Mouse (Mus musculus) cerebellum, adult 11 months (tissue): ENCODE data around the gene Sebox.

Experiments used
- DNase-seq: peaks from one replicate; pipeline ENCODE4 v3.0.0; 2022

Gene Sebox

DNA sequence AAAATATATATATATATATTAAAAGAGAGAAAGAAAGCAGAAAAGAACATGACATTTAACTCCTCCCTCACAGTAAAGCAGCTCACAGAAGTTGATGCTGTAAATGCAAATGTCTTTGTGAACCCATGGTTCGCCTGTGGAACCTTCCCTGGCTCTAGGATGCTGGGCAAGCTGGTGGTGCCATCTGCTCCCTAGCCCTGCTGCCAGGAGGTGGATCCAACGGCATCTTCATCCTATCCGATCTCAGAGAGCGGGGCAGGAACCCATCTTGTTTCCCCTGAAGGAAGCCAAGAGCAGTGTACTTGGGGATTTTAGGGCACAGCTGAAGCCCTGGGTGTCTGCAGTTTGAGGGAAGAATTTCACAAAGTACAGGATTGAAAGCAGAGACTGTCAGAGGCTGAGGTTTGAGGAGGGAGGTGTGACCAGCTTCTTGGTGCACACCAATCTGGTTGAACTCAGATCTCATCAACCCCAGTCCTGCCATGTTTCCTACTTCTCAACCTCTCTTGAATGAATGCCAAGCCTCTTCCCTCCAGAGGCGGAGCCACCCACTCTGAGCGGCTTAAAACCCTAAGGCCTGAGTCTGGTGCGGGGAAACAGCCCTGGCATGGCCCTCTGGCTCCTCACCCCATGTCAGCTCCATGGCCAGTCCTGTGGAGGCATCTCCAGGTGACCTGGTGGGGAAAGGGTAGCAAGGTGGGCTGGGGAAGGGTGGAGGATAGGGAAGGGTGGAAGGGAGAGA lies at the start of gene Sebox:
TSS of gene Sebox (plus strand) at position 539 of the 742 bp plus-strand sequence.
- DNase-seq = peak; percentile 87

- DNase-seq = peak; percentile 37
Observed at GRCm38 (mm10) chr11:78453675-78454074, 49.6 kb upstream of the Sebox start.

DNA sequence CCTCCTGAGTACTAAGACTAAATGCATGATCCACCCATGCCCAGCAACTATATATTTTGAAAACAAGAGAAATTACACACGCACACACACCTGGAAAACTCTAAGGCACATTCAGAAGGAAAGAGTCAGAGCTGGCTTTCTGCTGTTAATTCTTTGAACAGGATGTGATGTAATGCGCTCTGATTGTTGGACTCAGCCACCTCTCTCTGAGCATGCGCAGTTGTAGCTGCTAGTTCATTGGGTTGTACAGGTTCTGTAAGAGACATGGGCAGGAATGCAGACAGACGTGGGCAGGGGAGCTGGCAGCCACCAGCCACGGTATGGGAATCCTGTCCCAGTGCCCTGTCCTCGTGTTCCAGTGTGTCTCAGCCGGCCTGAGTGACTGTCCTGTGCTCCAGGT lies 49.0 kb upstream of the Sebox start:
- no peak for DNase-seq

GRCm38 (mm10) chr11:78455308-78455707 lies 47.9 kb upstream of the Sebox start:
- no peak for DNase-seq

DNA sequence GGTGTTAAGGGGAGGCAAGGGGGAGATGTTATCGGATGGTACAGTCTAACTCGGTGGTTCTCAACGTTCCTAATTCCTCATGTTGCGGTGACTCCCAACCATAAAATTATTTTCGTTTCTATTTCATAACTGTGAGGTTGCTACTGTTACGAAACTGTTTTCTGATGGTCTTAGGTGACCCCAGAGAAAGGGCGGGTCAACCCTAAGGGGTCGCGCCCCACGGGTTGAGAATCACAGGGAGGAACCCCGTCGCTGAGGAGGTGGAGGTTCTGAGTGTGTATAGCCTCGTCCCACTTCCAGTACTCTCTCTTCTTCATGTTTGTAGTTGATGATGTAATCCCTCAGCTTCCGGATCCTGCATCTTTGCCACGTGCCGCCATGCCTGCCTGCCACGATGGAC lies 44.5 kb upstream of the Sebox start:
- no peak for DNase-seq

- DNase-seq = no peak
Observed at GRCm38 (mm10) chr11:78461894-78462293, 41.4 kb upstream of the Sebox start.

- no peak for DNase-seq
Observed at GRCm38 (mm10) chr11:78462669-78463068, 40.6 kb upstream of the Sebox start.

DNA sequence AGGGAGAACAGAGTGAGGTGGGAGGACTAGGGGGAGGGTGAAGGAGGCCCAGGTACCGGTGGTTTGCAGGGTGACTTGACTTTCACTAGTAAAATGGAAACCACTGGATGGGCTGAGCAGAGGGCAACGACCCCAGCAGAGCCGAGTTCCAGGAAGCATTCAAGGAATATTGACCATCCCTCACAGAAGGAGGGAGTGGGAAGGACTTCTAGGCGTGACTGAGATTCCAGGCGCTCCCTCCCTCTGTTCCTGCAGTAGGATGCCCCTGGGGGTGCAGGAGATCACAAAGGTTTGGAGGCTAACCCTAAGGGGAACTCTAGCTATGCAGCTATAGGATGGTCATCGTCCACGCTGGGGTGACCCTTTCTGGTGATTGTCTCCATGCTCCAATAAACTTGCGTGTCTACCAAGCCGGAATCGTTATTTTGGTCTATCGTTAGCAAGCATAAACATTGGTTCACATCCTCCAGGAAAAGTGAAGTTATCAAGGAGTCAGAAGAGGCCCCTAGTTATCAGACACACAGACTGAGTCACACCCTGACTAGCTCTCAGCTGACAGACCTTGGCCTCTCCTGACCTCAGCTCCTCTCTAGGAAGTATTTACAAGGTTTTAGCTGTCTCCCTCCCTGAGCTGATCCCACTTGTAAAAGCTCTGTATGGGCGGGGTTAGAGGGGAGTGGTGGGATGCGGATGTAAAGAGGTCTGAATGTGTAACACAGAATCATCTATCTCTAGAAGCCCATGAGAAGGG lies 39.8 kb upstream of the Sebox start:
- no peak for DNase-seq

- DNase-seq = no peak
Observed at GRCm38 (mm10) chr11:78465116-78465515, 38.1 kb upstream of the Sebox start.

DNA sequence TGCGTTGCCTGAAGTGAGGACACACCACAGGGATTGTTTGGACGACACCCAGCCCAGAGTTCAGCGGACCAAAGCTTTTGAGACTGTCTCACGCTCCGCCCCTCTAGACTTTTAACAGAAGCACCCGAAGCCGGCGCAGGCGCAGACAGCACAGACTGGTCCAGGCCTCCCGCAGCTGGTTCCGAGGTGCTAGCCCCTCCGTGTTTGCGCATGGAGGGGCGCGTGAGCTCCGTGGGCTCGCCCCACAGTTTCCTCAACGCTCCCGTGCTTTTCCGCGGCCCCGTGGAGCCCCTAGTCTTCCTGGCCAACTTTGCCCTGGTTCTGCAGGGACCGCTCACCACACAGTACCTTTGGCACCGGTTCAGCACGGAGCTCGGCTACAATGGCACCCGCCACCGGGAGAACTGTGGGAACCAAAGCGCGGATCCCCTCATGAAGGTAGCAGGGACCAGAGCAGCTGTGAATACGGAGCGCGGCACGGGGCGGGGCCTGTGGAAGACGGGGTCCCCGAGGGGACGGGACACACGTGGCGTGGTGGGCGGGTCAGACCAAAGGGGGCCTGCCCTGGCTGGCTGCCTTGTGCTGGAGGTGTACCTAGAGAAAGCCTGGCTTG lies 37.6 kb upstream of the Sebox start, which contains the start of gene Slc46a1:
TSS of gene Slc46a1 (plus strand) at position 130 of the 613 bp plus-strand sequence.
- DNase-seq = peak; percentile 46

DNA sequence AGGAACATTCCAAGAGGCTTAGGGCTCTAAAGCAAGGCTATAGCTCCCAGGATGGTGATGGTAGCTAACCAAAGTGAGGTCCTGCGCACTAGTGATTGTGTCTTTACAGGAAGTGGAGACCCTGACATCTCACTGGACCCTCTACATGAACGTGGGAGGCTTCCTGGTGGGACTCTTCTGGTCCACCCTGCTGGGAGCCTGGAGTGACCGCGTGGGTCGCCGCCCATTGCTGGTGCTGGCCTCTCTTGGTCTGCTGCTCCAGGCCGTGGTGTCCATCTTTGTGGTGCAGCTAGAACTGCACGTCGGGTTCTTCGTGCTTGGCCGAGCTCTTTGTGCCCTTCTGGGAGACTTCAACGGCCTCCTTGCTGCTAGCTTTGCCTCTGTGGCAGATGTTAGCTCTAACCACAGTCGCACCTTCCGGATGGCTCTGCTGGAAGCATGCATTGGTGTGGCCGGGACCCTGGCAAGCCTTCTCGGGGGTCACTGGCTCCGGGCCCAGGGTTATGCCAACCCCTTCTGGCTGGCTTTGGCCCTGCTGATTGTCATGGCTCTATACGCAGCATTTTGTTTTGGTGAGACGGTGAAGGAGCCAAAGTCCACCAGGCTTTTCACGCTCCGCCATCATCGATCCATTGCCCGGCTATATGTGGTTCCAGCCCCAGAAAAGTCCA lies 36.9 kb upstream of the Sebox start:
- DNase-seq = no peak

GRCm38 (mm10) chr11:78467515-78467914 lies 35.7 kb upstream of the Sebox start:
- DNase-seq = no peak

DNA sequence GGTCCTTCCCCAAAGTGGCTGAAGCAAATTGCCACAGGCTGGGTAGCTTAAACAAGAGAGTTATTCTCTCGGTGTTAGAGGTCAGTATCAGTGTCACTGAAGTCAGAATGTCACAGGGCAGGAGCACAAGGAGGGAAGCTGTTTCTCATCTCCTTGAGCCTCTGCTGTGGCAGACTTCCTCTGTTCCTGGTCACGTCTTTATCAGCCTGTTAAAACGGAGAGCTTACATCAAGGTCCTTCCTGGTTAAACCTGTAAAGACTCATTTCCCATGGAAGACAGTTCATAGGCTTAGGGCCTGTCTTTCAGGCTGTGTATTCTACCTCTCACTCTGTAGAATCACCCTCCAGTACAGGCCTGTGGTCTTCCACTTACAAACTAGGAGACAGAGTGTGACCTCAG lies 35.3 kb upstream of the Sebox start:
- no peak for DNase-seq

DNA sequence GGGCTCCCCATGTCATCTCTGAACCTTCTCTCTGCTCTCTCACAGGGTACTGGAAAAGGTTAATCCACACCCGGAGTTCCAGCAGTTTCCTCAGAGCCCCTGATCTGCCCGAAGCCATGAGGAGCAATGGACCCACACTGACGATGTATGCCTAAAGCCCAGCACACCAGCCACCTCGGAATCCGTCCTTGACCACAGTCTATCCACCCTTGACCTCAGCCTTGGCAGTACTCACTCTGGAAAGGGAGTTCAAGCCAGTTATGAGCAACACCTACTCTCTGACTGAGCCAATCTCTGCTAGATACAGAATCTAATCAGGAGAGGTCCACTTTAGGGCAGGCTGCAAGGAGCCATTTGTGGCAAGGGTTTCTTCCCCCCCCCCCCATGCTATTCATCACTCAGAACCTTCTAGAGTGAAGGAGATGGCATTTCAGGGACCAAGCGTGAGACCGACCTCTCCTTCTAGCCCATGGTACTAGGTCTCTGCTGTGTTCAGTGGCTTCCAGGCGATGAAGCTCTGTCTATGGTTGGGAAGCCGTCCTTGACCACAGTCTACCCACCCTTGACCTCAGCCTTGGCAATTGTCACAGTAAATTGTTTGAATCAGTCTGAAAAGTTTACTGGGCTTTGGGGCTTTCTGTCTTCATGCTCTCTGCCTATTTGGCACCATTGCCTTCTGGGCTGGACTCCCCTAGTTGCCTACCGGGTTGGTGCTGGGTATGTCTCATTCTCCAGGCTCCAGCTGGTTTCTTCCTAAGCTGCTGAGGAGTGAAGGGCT lies 31.7 kb upstream of the Sebox start:
- no peak for DNase-seq

DNA sequence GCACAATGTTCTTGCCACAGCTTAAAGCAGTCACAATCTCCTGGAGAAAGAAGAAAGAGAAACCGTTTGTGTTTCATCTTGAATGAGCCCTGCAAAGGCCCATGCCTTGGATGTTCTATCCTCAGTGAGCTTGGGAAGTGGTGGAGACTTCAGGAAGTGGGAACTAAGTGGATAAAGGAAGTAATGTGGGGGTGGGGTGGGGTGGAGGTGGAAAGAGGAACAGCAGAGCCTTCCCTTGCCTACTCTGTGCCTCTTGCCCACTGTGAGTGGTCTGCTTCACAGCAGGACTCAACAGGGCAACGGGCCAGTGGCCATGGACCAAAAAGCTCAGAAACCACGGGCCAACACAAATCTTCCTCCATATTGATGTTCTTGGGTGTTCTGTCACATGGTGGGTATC lies 28.0 kb upstream of the Sebox start:
- no peak for DNase-seq

- DNase-seq = no peak
Observed at GRCm38 (mm10) chr11:78483639-78484038, 19.6 kb upstream of the Sebox start.

GRCm38 (mm10) chr11:78488168-78488567 lies 15.1 kb upstream of the Sebox start:
- DNase-seq = peak; percentile 76

DNA sequence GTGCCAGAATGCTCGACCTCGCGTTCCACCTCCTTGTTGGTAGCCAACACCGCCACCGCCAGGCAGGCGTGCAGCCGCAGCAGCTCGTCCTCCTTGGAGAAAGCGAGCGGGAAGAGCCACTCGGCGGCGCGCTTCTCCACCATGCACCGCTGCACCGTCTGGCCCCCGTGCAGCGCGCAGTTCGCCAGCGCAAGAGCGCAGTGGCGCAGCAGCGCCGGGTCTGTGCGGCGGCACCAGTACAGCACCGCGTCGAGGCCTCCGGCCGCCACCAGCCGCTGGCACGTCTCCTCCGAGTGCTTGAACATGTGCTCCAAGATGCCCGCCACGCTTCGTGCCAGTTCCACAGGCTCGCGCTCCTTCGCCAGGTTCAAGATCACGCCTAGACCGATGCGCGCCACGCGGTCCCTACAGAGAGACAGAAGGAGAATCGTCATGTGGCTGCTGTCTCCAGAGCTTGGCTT lies 12.4 kb upstream of the Sebox start:
- DNase-seq = peak; percentile 66

DNA sequence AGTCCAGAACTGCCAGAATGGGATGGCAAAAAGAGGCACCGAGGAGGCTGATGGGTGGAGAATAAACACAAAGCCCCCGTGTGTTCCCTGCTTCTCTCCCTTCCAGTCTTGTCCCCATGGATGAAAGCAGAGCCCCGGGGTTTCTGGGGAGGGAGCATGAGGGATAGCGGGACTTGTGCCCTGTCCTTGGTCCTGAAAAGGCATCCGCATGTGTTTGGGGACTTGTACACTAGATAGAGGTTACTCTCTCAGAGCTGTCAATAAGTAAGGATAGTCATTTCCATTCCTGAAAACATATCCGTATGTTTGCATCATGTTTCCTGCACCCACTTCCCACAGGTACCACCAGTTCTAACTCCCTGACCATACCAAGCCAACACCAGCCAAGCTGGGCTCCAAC lies 7.3 kb upstream of the Sebox start:
- no peak for DNase-seq

DNA sequence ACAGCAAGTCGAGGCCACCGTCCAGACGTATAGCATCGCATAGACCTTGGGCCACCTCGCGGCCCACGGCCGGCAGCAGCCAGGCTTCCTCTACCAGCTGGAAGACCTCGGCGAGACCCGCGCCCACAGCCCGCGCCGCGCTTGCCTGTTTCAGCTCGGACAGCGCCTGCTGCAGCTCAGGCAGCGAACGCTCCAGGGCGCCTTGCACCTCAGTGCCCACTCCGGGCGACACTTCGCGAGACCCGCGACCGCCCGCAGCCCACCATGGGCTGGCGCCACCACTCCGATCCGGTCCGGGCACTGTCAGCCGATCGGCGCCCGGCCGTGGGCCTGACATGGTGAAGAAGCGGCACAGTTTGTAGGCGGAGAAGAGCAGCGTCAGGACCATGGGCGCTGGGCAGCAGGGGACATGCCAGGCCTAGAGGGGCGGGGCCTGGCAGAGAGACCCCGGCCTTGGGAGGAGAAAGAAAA lies 6.1 kb upstream of the Sebox start:
- peak; percentile 66 for DNase-seq

- DNase-seq = peak; percentile 98
Observed at GRCm38 (mm10) chr11:78497544-78498522, 5.4 kb upstream of the Sebox start, which contains the start of gene Sarm1. Sarm1 (minus strand) TSS chr11:78497754.
